Mouse (Mus musculus) stomach, postnatal 0 days (tissue): ENCODE data around the gene Tfcp2. TPM values are rescaled to one million over a fixed set of nuclear protein-coding genes. Genes with fewer than 3 reads are reported as not detected.
"Not testable (repeated sequence)": the region's sequence is repeated elsewhere in the genome, so short reads cannot be mapped to it uniquely, and the experiment has no call there.

Source experiments
- ATAC-seq: fragments of 200-750 bp; cut with Nextera tagmentation; 2 replicates; pipeline ENCODE4 v1.8.0; 2017; ENCODE audit not compliant: low FRiP score, low TSS enrichment
- DNase-seq: peaks from one replicate; pipeline ENCODE4 v3.0.0-alpha.2; 2016; ENCODE audit warnings: low spot score
- H3K27ac ChIP-seq: fragments of 300-500 bp; sonication (generic); replicated peaks from 2 replicates; pipeline ENCODE4 v1.5.1; 2014; ENCODE audit warnings: mild to moderate bottlenecking, control low read depth
- H3K27me3 ChIP-seq: fragments of 300-500 bp; sonication (generic); 2 replicates; pipeline ENCODE4 v1.6.1; 2014; ENCODE audit warnings: low read length; ENCODE audit not compliant: control insufficient read depth, insufficient read depth
- H3K36me3 ChIP-seq: fragments of 300-500 bp; sonication (generic); 2 replicates; pipeline ENCODE4 v1.6.1; 2014; ENCODE audit warnings: low read length, mixed read lengths; ENCODE audit not compliant: control insufficient read depth, insufficient read depth
- H3K4me1 ChIP-seq: fragments of 300-500 bp; sonication (generic); replicated peaks from 2 replicates; pipeline ENCODE4 v1.6.1; 2014; ENCODE audit warnings: antibody characterized with exemption; ENCODE audit not compliant: control insufficient read depth, insufficient read depth
- H3K4me2 ChIP-seq: fragments of 300-500 bp; sonication (generic); replicated peaks from 2 replicates; pipeline ENCODE4 v1.6.1; 2014; ENCODE audit warnings: low read depth, mild to moderate bottlenecking, control low read depth, moderate library complexity
- H3K4me3 ChIP-seq: fragments of 300-500 bp; sonication (generic); 2 replicates; pipeline ENCODE4 v1.5.1; 2014; ENCODE audit warnings: low read depth, low read length, control low read depth
- H3K9ac ChIP-seq: fragments of 300-500 bp; sonication (generic); 2 replicates; pipeline ENCODE4 v1.6.1; 2014; ENCODE audit warnings: mild to moderate bottlenecking, low read length, control low read depth, mixed read lengths
- H3K9me3 ChIP-seq: fragments of 300-500 bp; sonication (generic); 2 replicates; pipeline ENCODE4 v1.6.1; 2016; ENCODE audit warnings: low read length; ENCODE audit not compliant: control insufficient read depth
- CTCF ChIP-seq: IDR thresholded peaks from 2 replicates; pipeline ENCODE4 v1.5.1; 2016; ENCODE audit warnings: antibody characterized with exemption, low read depth, mild to moderate bottlenecking, moderate library complexity
- EP300 ChIP-seq: optimal IDR thresholded peaks from 2 replicates; pipeline ENCODE3; 2016; ENCODE audit warnings: antibody characterized with exemption
- WGBS: fragments of 180-500 bp; shearing (Covaris S2); extraction: QIAGEN DNeasy Blood & Tissue Kit; methylation state at CpG from one replicate; pipeline ENCODE4 v1.1.7; 2014; 5-methylcytosine and 5-hydroxymethylcytosine counted together
- polyA plus RNA-seq: library from polyadenylated mRNA; unstranded; fragments of >200 nt; fragmentation: Nextera tagmentation; extraction: Ambion mirVana; gene quantifications from 2 replicates; pipeline ENCODE4 v1.2.1, GENCODE M21; 2015

Tfcp2 gene
- polyA plus RNA-seq, 1 experiment from 2014 or later, result 9.6 TPM

DNA sequence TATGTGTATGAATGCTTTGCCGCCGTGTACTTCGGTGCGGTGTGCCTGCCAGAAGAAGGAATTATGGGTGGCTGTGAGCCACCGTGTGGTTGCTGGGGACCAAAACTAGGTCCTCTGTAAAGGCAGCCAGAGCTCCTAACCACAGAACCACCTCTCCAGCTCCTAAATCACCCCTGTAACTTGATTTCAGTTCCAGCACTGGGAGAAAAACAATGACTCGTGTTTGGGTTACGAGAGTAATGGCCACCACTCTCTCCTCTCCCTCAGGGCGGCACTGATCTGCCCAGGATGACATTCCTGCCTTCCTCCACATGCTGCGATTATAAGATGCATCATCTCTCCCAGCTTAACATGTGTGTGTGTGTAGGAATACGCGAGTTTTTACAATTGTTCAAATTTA is 41.7 kb downstream of the Tfcp2 start:
- TF ChIP-seq EP300 (no peak), CTCF (no peak)
- no peak overlapping the region for H3K9ac ChIP-seq
- 94% methylated on average over 11 of the region's 11 CpGs for WGBS
- no peaks in the 10 kb centered on the region for H3K4me1 ChIP-seq
- H3K36me3 ChIP-seq, result peaks cover 23% of the 10 kb centered on the region
- H3K9me3 ChIP-seq, result no peaks in the 10 kb centered on the region
- H3K4me2 ChIP-seq, result no peak overlapping the region
- ATAC-seq (no peak), DNase-seq (no peak)
- no peak overlapping the region for H3K27ac ChIP-seq
- H3K27me3 ChIP-seq, result no peaks in the 10 kb centered on the region
- no peak overlapping the region for H3K4me3 ChIP-seq

DNA sequence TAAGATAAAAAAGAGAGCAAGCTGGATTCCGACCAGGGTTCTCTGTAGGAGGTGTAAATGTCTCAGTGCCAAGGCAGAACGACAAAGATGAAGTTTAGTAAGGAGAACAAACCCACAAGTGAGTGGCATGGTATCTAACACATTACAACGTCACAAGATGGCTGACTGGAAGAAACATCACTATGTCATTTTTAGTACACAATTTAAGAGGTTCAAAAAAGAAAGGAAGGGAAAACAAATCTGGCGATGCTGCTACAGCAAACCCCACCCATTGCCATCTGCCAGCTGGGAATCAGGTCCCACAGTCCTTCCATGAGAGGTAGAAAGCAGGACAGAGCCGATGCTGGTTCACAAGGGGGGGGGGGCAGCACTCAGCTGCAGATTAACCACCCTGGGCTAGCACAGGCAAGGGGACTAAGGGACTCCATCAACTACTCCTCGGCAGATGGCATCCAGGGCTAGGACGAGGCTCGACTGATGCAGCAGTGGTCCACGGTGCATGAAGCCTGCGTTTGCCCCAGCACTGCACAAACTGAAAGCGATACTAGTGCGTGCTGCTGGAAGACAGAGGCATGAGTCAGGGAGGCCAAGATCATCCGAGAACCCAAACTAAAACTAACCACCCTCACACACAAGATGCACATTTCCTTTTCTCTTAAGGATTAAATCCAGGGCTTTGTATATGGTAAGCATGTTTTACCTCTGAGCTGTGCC is 43.2 kb downstream of the Tfcp2 start:
- H3K4me1 ChIP-seq, result no peaks in the 10 kb centered on the region
- no peak for ATAC-seq
- TF ChIP-seq EP300 (no peak), CTCF (no peak)
- no peak overlapping the region for H3K4me3 ChIP-seq
- H3K27ac ChIP-seq, result no peak overlapping the region
- peaks cover 23% of the 10 kb centered on the region for H3K36me3 ChIP-seq
- WGBS, result 90% methylated on average over 13 of the region's 13 CpGs
- no peak overlapping the region for H3K9ac ChIP-seq
- DNase-seq, result no peak
- H3K4me2 ChIP-seq, result no peak overlapping the region
- H3K9me3 ChIP-seq, result no peaks in the 10 kb centered on the region
- no peaks in the 10 kb centered on the region for H3K27me3 ChIP-seq

DNA sequence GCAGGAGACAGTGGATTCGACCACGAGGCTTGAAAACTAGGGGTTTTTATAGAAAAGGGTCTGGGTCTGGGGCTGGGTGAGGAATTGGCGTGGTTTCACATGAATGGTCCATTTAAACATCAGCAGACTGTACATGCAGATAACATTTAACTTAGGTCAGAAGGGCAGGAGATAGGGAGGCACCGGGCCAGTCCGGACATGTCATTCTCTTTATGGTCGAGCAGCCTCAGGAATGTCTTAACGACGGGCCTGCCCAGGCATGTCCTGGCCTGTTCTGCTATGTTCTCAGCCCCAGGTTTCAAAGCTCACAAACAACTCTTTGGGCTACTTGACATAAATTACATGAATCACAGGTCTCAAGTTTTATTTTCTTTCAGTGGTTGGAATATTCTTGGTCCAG is 52.3 kb downstream of the Tfcp2 start:
- ATAC-seq, DNase-seq, H3K27ac ChIP-seq, H3K27me3 ChIP-seq, H3K36me3 ChIP-seq, H3K4me2 ChIP-seq, H3K4me3 ChIP-seq, H3K9me3 ChIP-seq, H3K9ac ChIP-seq, H3K4me1 ChIP-seq: not testable (repeated sequence)
- WGBS, result 79% methylated on average over 8 of the region's 8 CpGs

DNA sequence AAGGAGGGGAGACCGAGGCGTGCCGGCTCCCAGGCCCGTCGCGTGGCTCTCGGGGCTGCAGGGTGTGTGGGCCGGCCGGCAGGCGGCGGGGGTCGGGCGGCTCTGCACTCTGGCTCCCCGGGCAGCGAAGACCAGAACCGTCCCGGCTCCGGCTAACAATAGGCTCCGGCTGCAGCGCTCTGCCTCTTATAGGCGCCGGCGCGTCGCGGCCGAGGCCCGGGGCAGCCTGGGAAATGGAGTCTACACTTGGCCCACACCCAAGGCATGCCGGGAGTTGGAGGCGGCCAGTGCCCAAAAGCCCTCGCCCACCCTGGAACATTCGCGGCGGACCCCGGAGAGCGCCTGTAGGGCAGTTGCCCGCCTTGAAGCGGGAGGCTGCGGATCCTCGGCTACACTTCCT is 56.7 kb downstream of the Tfcp2 start, which contains the start of gene Csrnp2:
TSS of gene Csrnp2 (minus strand) at position 387 of the 400 bp plus-strand sequence.
- TF ChIP-seq EP300, result no peak
- TF ChIP-seq CTCF, result peak; percentile 61
- Histone ChIP-seq H3K9ac (peak within 1 kb of the TSS; percentile 83), H3K27me3 (no peaks in the 10 kb centered on the region), H3K9me3 (no peaks in the 10 kb centered on the region), H3K27ac (peak within 1 kb of the TSS; percentile 83), H3K36me3 (no peaks in the 10 kb centered on the region), H3K4me1 (0 out of 2 replicates have a peak, but pooled peaks cover 2% of the 10 kb centered on the region), H3K4me3 (peak within 1 kb of the TSS; percentile 75), H3K4me2 (peak within 1 kb of the TSS; percentile 98)
- DNase-seq, result peak; percentile 91
- WGBS, result under 1% methylated on average over 40 of the region's 40 CpGs
- ATAC-seq, result peak; percentile 97

DNA sequence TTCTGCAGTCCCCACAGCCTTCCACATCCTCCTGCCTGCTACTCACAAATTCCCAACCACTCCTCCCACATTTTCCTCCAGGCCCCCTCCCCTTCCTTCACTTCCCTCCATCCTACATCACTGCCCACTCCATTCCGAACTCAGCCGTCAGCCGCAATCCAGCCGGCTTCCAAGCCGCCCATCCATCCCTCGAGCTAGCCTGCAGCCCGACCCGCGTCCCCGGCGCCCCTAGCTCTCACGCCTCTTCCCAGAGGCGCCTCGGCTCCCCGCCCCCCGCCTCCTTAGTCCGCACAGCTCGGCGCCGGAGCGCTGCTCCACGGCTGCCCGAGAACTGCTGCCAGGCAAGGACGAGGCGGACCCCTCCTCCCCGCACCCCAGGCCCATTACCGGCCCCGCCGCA is 57.2 kb downstream of the Tfcp2 start:
- H3K9ac ChIP-seq, result peak overlapping the region; percentile 83
- peak overlapping the region; percentile 98 for H3K4me2 ChIP-seq
- WGBS, result under 1% methylated on average over 27 of the region's 29 CpGs

DNA sequence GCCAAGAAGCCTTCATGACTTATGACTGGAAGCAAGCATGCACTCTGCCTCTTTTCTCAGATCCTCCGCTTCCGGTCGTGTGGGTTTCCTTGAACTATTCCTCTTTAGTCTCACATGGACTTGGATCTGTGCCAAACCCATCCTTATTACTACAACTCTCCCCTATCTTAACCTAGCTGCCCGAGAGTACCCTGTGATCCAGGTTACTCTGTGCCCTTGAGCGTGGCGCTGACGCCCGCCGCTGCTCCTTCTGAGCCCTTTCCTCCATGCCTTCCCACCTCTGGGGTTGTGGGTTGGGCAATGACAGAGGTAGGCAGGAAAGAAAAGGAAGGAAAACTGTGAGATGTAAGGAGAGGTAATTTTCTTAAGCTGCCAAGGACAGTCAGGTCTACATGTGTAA is 59.8 kb downstream of the Tfcp2 start:
- TF ChIP-seq EP300, result no peak
- no peak for TF ChIP-seq CTCF
- no peak overlapping the region for H3K9ac ChIP-seq
- no peak overlapping the region for H3K4me2 ChIP-seq
- 0 out of 2 replicates have a peak, but pooled peaks cover 2% of the 10 kb centered on the region for H3K4me1 ChIP-seq
- H3K4me3 ChIP-seq, result no peak overlapping the region
- ATAC-seq (no peak), DNase-seq (no peak)
- H3K9me3 ChIP-seq, result no peaks in the 10 kb centered on the region
- H3K27me3 ChIP-seq, result no peaks in the 10 kb centered on the region
- H3K27ac ChIP-seq, result no peak overlapping the region
- H3K36me3 ChIP-seq, result 0 out of 2 replicates have a peak, but pooled peaks cover 4% of the 10 kb centered on the region
- WGBS, result 68% methylated on average over 9 of the region's 9 CpGs

More for the DNA sequence above, 57.2 kb downstream of the Tfcp2 start:
- H3K4me1 ChIP-seq, result 0 out of 2 replicates have a peak, but pooled peaks cover 2% of the 10 kb centered on the region
- ATAC-seq (peak; percentile 78), DNase-seq (no peak)
- H3K36me3 ChIP-seq, result no peaks in the 10 kb centered on the region
- peak overlapping the region; percentile 75 for H3K4me3 ChIP-seq
- H3K27me3 ChIP-seq, result no peaks in the 10 kb centered on the region
- peak overlapping the region; percentile 83 for H3K27ac ChIP-seq
- no peaks in the 10 kb centered on the region for H3K9me3 ChIP-seq
- TF ChIP-seq EP300 (no peak), CTCF (no peak)
